Mouse (Mus musculus) intestine, embryonic 15.5 days (tissue): ENCODE results near the gene Zbtb18. TPM values are rescaled to one million over a fixed set of nuclear protein-coding genes. Genes with fewer than 3 reads are reported as not detected.

Experiments used
- ATAC-seq: fragments of 200-750 bp; cut with Nextera tagmentation; 2 replicates; pipeline ENCODE4 v1.8.0; 2017; ENCODE audit warnings: moderate TSS enrichment, moderate library complexity
- H3K27ac ChIP-seq: fragments of 300-500 bp; sonication (generic); 2 replicates; pipeline ENCODE4 v1.5.1; 2015; ENCODE audit warnings: mild to moderate bottlenecking, inconsistent platforms
- H3K27me3 ChIP-seq: fragments of 300-500 bp; sonication (generic); replicated peaks from 2 replicates; pipeline ENCODE4 v1.6.1; 2015; ENCODE audit warnings: inconsistent platforms
- H3K36me3 ChIP-seq: fragments of 300-500 bp; sonication (generic); 2 replicates; pipeline ENCODE4 v1.6.1; 2015; ENCODE audit warnings: inconsistent platforms
- H3K4me1 ChIP-seq: fragments of 300-500 bp; sonication (generic); replicated peaks from 2 replicates; pipeline ENCODE4 v1.6.1; 2015; ENCODE audit warnings: inconsistent platforms
- H3K4me2 ChIP-seq: fragments of 300-500 bp; sonication (generic); replicated peaks from 2 replicates; pipeline ENCODE4 v1.6.1; 2015; ENCODE audit warnings: mild to moderate bottlenecking, inconsistent platforms
- H3K4me3 ChIP-seq: fragments of 300-500 bp; sonication (generic); replicated peaks from 2 replicates; pipeline ENCODE4 v1.5.1; 2015; ENCODE audit warnings: inconsistent platforms
- H3K9ac ChIP-seq: fragments of 300-500 bp; sonication (generic); 2 replicates; pipeline ENCODE4 v1.6.1; 2015; ENCODE audit warnings: inconsistent platforms
- H3K9me3 ChIP-seq: fragments of 300-500 bp; sonication (generic); 2 replicates; pipeline ENCODE4 v1.6.1; 2016; ENCODE audit warnings: inconsistent platforms
- WGBS: fragments of 180-500 bp; shearing (Covaris S2); methylation state at CpG from one replicate; pipeline ENCODE4 v1.1.7; 2015; 5-methylcytosine and 5-hydroxymethylcytosine counted together
- polyA plus RNA-seq: library from polyadenylated mRNA; unstranded; fragments of >200 nt; fragmentation: Nextera tagmentation; extraction: Ambion mirVana; gene quantifications from 2 replicates; pipeline ENCODE4 v1.2.1, GENCODE M21; 2015

Gene Zbtb18
- polyA plus RNA-seq, result 2.0 and 2.2 TPM in 2 replicates

- Histone ChIP-seq H3K9me3 (no peaks in the 10 kb centered on the region), H3K36me3 (no peaks in the 10 kb centered on the region), H3K9ac (peak within 1 kb of the TSS; percentile 80), H3K27ac (peak within 1 kb of the TSS; percentile 97), H3K27me3 (no peaks in the 10 kb centered on the region), H3K4me2 (peak within 1 kb of the TSS; percentile 85), H3K4me3 (peak within 1 kb of the TSS; percentile 77), H3K4me1 (peaks cover 12% of the 10 kb centered on the region)
- peak; percentile 21; the same call in 1 of the 2 replicates for ATAC-seq
- WGBS, result 0% methylated on average over 8 of the region's 106 CpGs
Observed at GRCm38 (mm10) chr1:177442196-177442808, at the start of gene Zbtb18. Gene Zbtb18, plus strand, starts transcription at chr1:177442351.

GRCm38 (mm10) chr1:177397455-177397854 lies 44.7 kb upstream of the Zbtb18 start:
- 68% methylated on average over 1 of the region's 1 CpGs for WGBS
- no peaks in the 10 kb centered on the region for H3K4me1 ChIP-seq
- H3K9ac ChIP-seq, result no peak overlapping the region
- no peaks in the 10 kb centered on the region for H3K9me3 ChIP-seq
- no peak overlapping the region for H3K4me2 ChIP-seq
- no peaks in the 10 kb centered on the region for H3K27me3 ChIP-seq
- no peak overlapping the region for H3K27ac ChIP-seq
- ATAC-seq, result no peak
- H3K4me3 ChIP-seq, result no peak overlapping the region
- no peaks in the 10 kb centered on the region for H3K36me3 ChIP-seq

- no peak overlapping the region for H3K4me3 ChIP-seq
- no peaks in the 10 kb centered on the region for H3K27me3 ChIP-seq
- WGBS, result 73% methylated on average over 6 of the region's 6 CpGs
- no peaks in the 10 kb centered on the region for H3K9me3 ChIP-seq
- H3K4me1 ChIP-seq, result no peaks in the 10 kb centered on the region
- H3K4me2 ChIP-seq, result no peak overlapping the region
- no peak overlapping the region for H3K9ac ChIP-seq
- no peak for ATAC-seq
- H3K36me3 ChIP-seq, result no peaks in the 10 kb centered on the region
- H3K27ac ChIP-seq, result no peak overlapping the region
Observed at GRCm38 (mm10) chr1:177405170-177405569, 37.0 kb upstream of the Zbtb18 start.

GRCm38 (mm10) chr1:177408690-177409089 lies 33.5 kb upstream of the Zbtb18 start:
- WGBS, result 60% methylated on average over 3 of the region's 3 CpGs
- Histone ChIP-seq H3K4me1 (0 out of 2 replicates have a peak, but pooled peaks cover 2% of the 10 kb centered on the region), H3K36me3 (no peaks in the 10 kb centered on the region), H3K27me3 (no peaks in the 10 kb centered on the region), H3K9ac (no peak overlapping the region), H3K4me2 (no peak overlapping the region), H3K27ac (no peak overlapping the region), H3K9me3 (no peaks in the 10 kb centered on the region), H3K4me3 (no peak overlapping the region)
- no peak for ATAC-seq

- 59% methylated on average over 7 of the region's 7 CpGs for WGBS
- no peaks in the 10 kb centered on the region for H3K36me3 ChIP-seq
- no peaks in the 10 kb centered on the region for H3K9me3 ChIP-seq
- no peak overlapping the region for H3K4me2 ChIP-seq
- no peak overlapping the region for H3K27ac ChIP-seq
- no peak overlapping the region for H3K9ac ChIP-seq
- 0 out of 2 replicates have a peak, but pooled peaks cover 2% of the 10 kb centered on the region for H3K4me1 ChIP-seq
- no peak overlapping the region for H3K4me3 ChIP-seq
- no peak for ATAC-seq
- H3K27me3 ChIP-seq, result no peaks in the 10 kb centered on the region
Observed at GRCm38 (mm10) chr1:177410769-177411348, 31.3 kb upstream of the Zbtb18 start.

- H3K27me3 ChIP-seq, result no peaks in the 10 kb centered on the region
- H3K36me3 ChIP-seq, result no peaks in the 10 kb centered on the region
- no peak overlapping the region for H3K4me3 ChIP-seq
- 0 out of 2 replicates have a peak, but pooled peaks cover 2% of the 10 kb centered on the region for H3K4me1 ChIP-seq
- no peak for ATAC-seq
- 55% methylated on average over 19 of the region's 19 CpGs for WGBS
- no peaks in the 10 kb centered on the region for H3K9me3 ChIP-seq
- no peak overlapping the region for H3K9ac ChIP-seq
- H3K4me2 ChIP-seq, result no peak overlapping the region
- no peak overlapping the region for H3K27ac ChIP-seq
Observed at GRCm38 (mm10) chr1:177411359-177412358, 30.5 kb upstream of the Zbtb18 start.

- H3K4me2 ChIP-seq, result no peak overlapping the region
- no peak for ATAC-seq
- 69% methylated on average over 12 of the region's 12 CpGs for WGBS
- no peak overlapping the region for H3K4me3 ChIP-seq
- H3K4me1 ChIP-seq, result no peaks in the 10 kb centered on the region
- no peaks in the 10 kb centered on the region for H3K36me3 ChIP-seq
- H3K27me3 ChIP-seq, result no peaks in the 10 kb centered on the region
- no peak overlapping the region for H3K27ac ChIP-seq
- H3K9ac ChIP-seq, result no peak overlapping the region
- H3K9me3 ChIP-seq, result no peaks in the 10 kb centered on the region
Observed at GRCm38 (mm10) chr1:177419331-177419730, 22.8 kb upstream of the Zbtb18 start.

- H3K9ac ChIP-seq, result no peak overlapping the region
- no peak overlapping the region for H3K4me2 ChIP-seq
- no peak overlapping the region for H3K4me3 ChIP-seq
- ATAC-seq, result no peak
- WGBS, result 77% methylated on average over 6 of the region's 6 CpGs
- no peaks in the 10 kb centered on the region for H3K4me1 ChIP-seq
- no peaks in the 10 kb centered on the region for H3K36me3 ChIP-seq
- no peaks in the 10 kb centered on the region for H3K9me3 ChIP-seq
- H3K27me3 ChIP-seq, result no peaks in the 10 kb centered on the region
- no peak overlapping the region for H3K27ac ChIP-seq
Observed at GRCm38 (mm10) chr1:177420126-177420525, 22.0 kb upstream of the Zbtb18 start.

- no peaks in the 10 kb centered on the region for H3K27me3 ChIP-seq
- no peak overlapping the region for H3K9ac ChIP-seq
- H3K9me3 ChIP-seq, result no peaks in the 10 kb centered on the region
- no peaks in the 10 kb centered on the region for H3K4me1 ChIP-seq
- no peak for ATAC-seq
- no peak overlapping the region for H3K4me3 ChIP-seq
- no peaks in the 10 kb centered on the region for H3K36me3 ChIP-seq
- WGBS, result 70% methylated on average over 5 of the region's 5 CpGs
- no peak overlapping the region for H3K4me2 ChIP-seq
- no peak overlapping the region for H3K27ac ChIP-seq
Observed at GRCm38 (mm10) chr1:177427862-177428261, 14.3 kb upstream of the Zbtb18 start.

- H3K27me3 ChIP-seq, result no peaks in the 10 kb centered on the region
- no peak overlapping the region for H3K4me3 ChIP-seq
- no peaks in the 10 kb centered on the region for H3K4me1 ChIP-seq
- WGBS, result 81% methylated on average over 14 of the region's 14 CpGs
- H3K27ac ChIP-seq, result no peak overlapping the region
- no peak overlapping the region for H3K9ac ChIP-seq
- ATAC-seq, result no peak
- H3K36me3 ChIP-seq, result no peaks in the 10 kb centered on the region
- H3K4me2 ChIP-seq, result no peak overlapping the region
- H3K9me3 ChIP-seq, result no peaks in the 10 kb centered on the region
Observed at GRCm38 (mm10) chr1:177428338-177428737, 13.8 kb upstream of the Zbtb18 start.

- Histone ChIP-seq H3K27ac (no peak overlapping the region), H3K36me3 (no peaks in the 10 kb centered on the region), H3K4me3 (no peak overlapping the region), H3K9ac (no peak overlapping the region), H3K27me3 (no peaks in the 10 kb centered on the region), H3K4me1 (no peaks in the 10 kb centered on the region), H3K9me3 (no peaks in the 10 kb centered on the region), H3K4me2 (no peak overlapping the region)
- no peak for ATAC-seq
- WGBS, result 82% methylated on average over 4 of the region's 4 CpGs
Observed at GRCm38 (mm10) chr1:177429067-177429466, 13.1 kb upstream of the Zbtb18 start.

GRCm38 (mm10) chr1:177440411-177440810 lies 1.7 kb upstream of the Zbtb18 start:
- no peak overlapping the region for H3K4me3 ChIP-seq
- no peak overlapping the region for H3K27ac ChIP-seq
- ATAC-seq, result no peak
- WGBS, result 10% methylated on average over 1 of the region's 2 CpGs
- H3K36me3 ChIP-seq, result no peaks in the 10 kb centered on the region
- peaks cover 12% of the 10 kb centered on the region for H3K4me1 ChIP-seq
- H3K4me2 ChIP-seq, result peak overlapping the region; percentile 83
- no peak overlapping the region for H3K9ac ChIP-seq
- H3K27me3 ChIP-seq, result no peaks in the 10 kb centered on the region
- no peaks in the 10 kb centered on the region for H3K9me3 ChIP-seq
